Mouse (Mus musculus): ENCODE measurements around the gene Ugcg. TPM values are rescaled to one million over a fixed set of nuclear protein-coding genes. Genes with fewer than 3 reads are reported as not detected.
"Not testable (repeated sequence)": the region's sequence is repeated elsewhere in the genome, so short reads cannot be mapped to it uniquely, and the experiment has no call there.

Ugcg gene
- polyA plus RNA-seq, 1 experiment from 2014 or later, result 18.6 TPM

DNA sequence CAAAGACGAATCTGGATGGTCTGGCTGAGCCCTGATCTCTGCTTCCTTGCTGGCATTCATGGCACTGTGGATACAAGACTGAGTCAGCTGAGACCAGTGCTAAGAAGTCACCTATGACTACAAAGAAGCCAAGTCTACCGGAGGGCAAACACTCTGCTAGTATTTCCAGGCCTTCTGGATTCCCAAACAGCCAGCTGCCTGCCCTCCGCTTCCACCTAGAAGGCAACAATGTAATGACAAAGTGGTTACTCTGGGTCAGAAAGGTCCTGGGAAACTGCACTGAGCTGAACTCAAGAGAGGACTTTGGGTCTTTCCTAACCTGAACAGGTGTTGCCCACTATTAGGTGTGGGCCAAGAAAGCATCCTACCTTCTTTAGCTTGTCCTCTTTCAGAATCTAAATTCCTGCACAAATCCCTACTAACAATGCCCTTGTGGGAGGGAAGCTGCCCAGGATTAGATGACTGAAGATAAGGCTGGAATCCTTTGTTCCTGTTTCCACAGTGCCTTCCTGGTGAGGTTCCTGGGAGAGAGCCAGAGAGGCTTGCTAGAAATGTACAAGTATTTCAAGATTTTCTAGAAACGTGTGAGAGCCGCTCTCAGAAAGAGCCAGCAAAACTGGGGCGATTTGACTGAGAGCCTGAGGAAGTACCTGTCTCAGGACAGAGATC is 63.5 kb downstream of the Ugcg start:
- ATAC-seq (no peak), DNase-seq (ENCODE audit: low spot score) (no peak)
- Histone ChIP-seq H3K4me3 (ENCODE audit: low read depth, low read length) (no peak overlapping the region), H3K9ac (ENCODE audit: low read length) (no peak overlapping the region), H3K9me3 (replicated peaks; ENCODE audit: control insufficient read depth, low read length) (no peaks in the 10 kb centered on the region), H3K4me2 (ENCODE audit: low read length) (no peak overlapping the region), H3K4me1 (ENCODE audit: control insufficient read depth, insufficient read depth, low read length) (no peaks in the 10 kb centered on the region), H3K27me3 (replicated peaks; ENCODE audit: control insufficient read depth, insufficient read depth, low read length) (no peaks in the 10 kb centered on the region), H3K36me3 (ENCODE audit: control insufficient read depth, insufficient read depth, low read length) (no peaks in the 10 kb centered on the region), H3K27ac (ENCODE audit: low read depth, low read length) (no peak overlapping the region)
- 79% methylated on average over 6 of the region's 6 CpGs for WGBS

DNA sequence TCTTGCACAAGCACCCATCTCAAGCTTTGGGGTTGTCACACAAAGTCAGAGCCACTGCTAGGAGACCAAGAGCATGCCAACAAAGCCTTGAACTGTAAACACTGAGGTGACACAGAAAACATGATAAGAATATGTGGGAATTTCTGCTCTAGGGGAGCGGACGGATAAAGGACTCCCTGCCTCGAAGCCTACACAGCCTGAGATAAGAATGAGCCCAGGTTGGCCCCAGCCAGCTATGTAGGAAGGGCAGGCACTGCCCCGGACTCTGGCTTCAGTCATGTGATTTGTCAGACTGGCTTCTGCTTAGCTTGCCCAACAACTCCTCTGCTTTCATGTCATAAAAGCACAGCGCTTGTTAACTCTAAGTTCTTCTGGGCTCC is 64.0 kb downstream of the Ugcg start:
- no peak overlapping the region for H3K9ac ChIP-seq (ENCODE audit: low read length)
- H3K9me3 ChIP-seq (replicated peaks; ENCODE audit: control insufficient read depth, low read length), result no peaks in the 10 kb centered on the region
- no peak overlapping the region for H3K4me3 ChIP-seq (ENCODE audit: low read depth, low read length)
- H3K36me3 ChIP-seq (ENCODE audit: control insufficient read depth, insufficient read depth, low read length), result no peaks in the 10 kb centered on the region
- no peaks in the 10 kb centered on the region for H3K27me3 ChIP-seq (replicated peaks; ENCODE audit: control insufficient read depth, insufficient read depth, low read length)
- 89% methylated on average over 5 of the region's 5 CpGs for WGBS
- DNase-seq (ENCODE audit: low spot score) (no peak), ATAC-seq (no peak)
- H3K27ac ChIP-seq (ENCODE audit: low read depth, low read length), result no peak overlapping the region
- H3K4me2 ChIP-seq (ENCODE audit: low read length), result no peak overlapping the region
- H3K4me1 ChIP-seq (ENCODE audit: control insufficient read depth, insufficient read depth, low read length), result no peaks in the 10 kb centered on the region

DNA sequence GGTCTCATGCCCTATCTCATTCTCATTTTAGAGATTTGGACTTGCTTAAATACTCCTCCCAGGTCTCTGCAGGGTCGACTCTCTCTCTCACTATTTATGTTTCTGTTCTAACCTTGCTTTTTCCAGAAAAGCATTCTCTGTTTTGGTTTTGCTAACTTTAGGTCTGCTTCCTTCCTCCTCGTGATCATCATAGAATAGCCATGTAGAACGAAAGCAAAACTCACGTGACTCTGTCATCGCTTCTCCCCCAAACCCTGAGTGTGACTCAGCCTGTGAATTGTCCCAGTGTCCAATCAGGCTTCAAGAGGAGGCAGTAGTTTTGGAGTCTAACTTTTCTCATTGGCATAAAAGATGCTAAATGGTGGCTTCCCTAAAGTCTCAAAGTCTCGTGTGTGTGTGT is 65.3 kb downstream of the Ugcg start:
- Histone ChIP-seq H3K27ac (ENCODE audit: low read depth, low read length) (no peak overlapping the region), H3K4me1 (ENCODE audit: control insufficient read depth, insufficient read depth, low read length) (no peaks in the 10 kb centered on the region), H3K27me3 (replicated peaks; ENCODE audit: control insufficient read depth, insufficient read depth, low read length) (no peaks in the 10 kb centered on the region), H3K4me3 (ENCODE audit: low read depth, low read length) (no peak overlapping the region), H3K9ac (ENCODE audit: low read length) (no peak overlapping the region), H3K9me3 (replicated peaks; ENCODE audit: control insufficient read depth, low read length) (no peaks in the 10 kb centered on the region), H3K36me3 (ENCODE audit: control insufficient read depth, insufficient read depth, low read length) (no peaks in the 10 kb centered on the region), H3K4me2 (ENCODE audit: low read length) (no peak overlapping the region)
- 94% methylated on average over 6 of the region's 6 CpGs for WGBS
- DNase-seq (ENCODE audit: low spot score), result no peak
- no peak for ATAC-seq

DNA sequence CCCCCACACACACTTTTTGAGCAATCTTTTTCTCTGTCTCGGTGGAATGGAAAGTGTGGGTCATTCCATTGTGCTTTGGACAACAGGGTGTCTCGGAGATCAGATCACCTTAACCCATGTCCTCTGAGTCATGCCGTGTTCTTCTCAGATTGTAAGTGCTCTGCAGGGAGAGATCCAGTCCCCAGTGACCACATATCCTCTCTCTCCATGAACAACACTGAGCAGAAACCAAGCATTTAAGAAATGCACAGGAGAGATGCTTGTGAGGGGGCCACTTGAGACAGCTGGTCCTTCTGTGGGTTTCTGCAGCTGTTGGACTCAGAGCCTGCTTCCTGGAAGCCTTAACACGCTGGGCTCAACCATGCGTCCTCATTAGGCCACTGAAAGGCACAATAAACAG is 66.9 kb downstream of the Ugcg start:
- no peak overlapping the region for H3K4me2 ChIP-seq (ENCODE audit: low read length)
- WGBS, result 52% methylated on average over 5 of the region's 5 CpGs
- H3K4me1 ChIP-seq (ENCODE audit: control insufficient read depth, insufficient read depth, low read length), result no peaks in the 10 kb centered on the region
- no peaks in the 10 kb centered on the region for H3K27me3 ChIP-seq (replicated peaks; ENCODE audit: control insufficient read depth, insufficient read depth, low read length)
- DNase-seq (ENCODE audit: low spot score) (no peak), ATAC-seq (no peak)
- H3K9me3 ChIP-seq (replicated peaks; ENCODE audit: control insufficient read depth, low read length), result no peaks in the 10 kb centered on the region
- no peak overlapping the region for H3K27ac ChIP-seq (ENCODE audit: low read depth, low read length)
- H3K4me3 ChIP-seq (ENCODE audit: low read depth, low read length), result no peak overlapping the region
- H3K9ac ChIP-seq (ENCODE audit: low read length), result no peak overlapping the region
- no peaks in the 10 kb centered on the region for H3K36me3 ChIP-seq (ENCODE audit: control insufficient read depth, insufficient read depth, low read length)

DNA sequence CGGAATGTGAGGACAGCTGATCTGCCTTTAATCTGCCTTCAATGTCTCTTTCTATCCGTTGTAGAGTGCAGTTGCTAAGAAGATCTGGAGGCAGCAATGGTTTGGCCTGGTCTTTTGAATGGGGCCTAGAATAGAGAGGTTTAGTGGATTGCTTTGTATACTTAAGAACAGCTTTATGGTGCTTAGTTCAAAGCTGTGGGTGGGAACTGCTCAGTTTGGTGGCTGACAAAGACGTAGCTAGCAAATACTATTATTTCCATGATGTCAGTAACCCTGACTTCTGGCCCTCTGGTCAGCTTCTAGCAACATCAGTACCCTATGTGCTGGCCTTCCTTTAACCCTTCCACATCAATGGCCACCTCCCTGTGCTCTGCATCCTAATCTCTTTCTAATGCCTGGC is 68.8 kb downstream of the Ugcg start:
- Histone ChIP-seq H3K9ac (ENCODE audit: low read length) (no peak overlapping the region), H3K4me3 (ENCODE audit: low read depth, low read length) (no peak overlapping the region), H3K9me3 (replicated peaks; ENCODE audit: control insufficient read depth, low read length) (no peaks in the 10 kb centered on the region), H3K4me1 (ENCODE audit: control insufficient read depth, insufficient read depth, low read length) (no peaks in the 10 kb centered on the region), H3K4me2 (ENCODE audit: low read length) (no peak overlapping the region), H3K27me3 (replicated peaks; ENCODE audit: control insufficient read depth, insufficient read depth, low read length) (no peaks in the 10 kb centered on the region), H3K27ac (ENCODE audit: low read depth, low read length) (no peak overlapping the region), H3K36me3 (ENCODE audit: control insufficient read depth, insufficient read depth, low read length) (no peaks in the 10 kb centered on the region)
- 33% methylated on average over 3 of the region's 3 CpGs for WGBS
- DNase-seq (ENCODE audit: low spot score), result no peak
- no peak for ATAC-seq

DNA sequence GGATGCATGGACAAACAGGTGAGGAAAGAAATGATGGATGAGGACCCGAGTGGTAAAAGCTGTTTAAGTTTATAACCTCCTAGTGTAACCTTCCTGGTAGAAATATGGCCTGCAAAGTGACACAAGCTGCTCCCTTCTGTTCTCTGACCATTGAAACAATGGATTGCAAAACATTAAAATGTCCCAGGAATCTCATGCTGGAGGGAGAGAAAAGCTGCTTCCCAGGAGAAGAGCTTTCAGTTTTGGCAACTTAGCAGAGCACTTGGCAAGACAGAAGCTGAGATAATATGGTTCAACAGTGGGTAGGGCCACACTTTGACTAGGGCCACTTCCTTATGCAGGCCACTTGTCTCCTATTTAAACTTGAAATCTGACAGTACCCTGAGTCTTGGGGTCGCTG is 69.7 kb downstream of the Ugcg start:
- 78% methylated on average over 2 of the region's 2 CpGs for WGBS
- DNase-seq (ENCODE audit: low spot score) (no peak), ATAC-seq (no peak)
- H3K9ac ChIP-seq (ENCODE audit: low read length), result no peak overlapping the region
- no peaks in the 10 kb centered on the region for H3K27me3 ChIP-seq (replicated peaks; ENCODE audit: control insufficient read depth, insufficient read depth, low read length)
- no peak overlapping the region for H3K4me3 ChIP-seq (ENCODE audit: low read depth, low read length)
- H3K36me3 ChIP-seq (ENCODE audit: control insufficient read depth, insufficient read depth, low read length), result no peaks in the 10 kb centered on the region
- H3K4me1 ChIP-seq (ENCODE audit: control insufficient read depth, insufficient read depth, low read length), result no peaks in the 10 kb centered on the region
- H3K9me3 ChIP-seq (replicated peaks; ENCODE audit: control insufficient read depth, low read length), result no peaks in the 10 kb centered on the region
- no peak overlapping the region for H3K4me2 ChIP-seq (ENCODE audit: low read length)
- H3K27ac ChIP-seq (ENCODE audit: low read depth, low read length), result no peak overlapping the region

DNA sequence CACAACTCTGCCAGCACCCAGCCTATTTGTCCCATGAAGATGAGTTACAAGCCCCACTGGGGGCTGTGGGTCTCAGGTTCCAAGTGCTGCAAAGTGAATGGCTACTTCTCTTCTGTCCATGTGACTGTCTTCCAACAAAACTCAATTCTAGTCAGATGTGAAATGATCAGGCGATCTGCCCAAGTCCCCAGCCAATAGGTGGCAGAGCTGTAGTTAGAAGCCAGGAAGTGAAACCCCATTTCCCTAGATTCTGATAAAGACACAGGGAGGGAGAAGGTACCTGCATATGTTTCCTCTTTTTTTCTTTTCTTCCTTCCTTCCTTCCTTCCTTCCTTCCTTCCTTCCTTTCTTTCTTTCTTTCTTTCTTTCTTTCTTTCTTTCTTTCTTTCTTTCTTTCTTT is 70.7 kb downstream of the Ugcg start:
- H3K9me3 ChIP-seq (replicated peaks; ENCODE audit: control insufficient read depth, low read length), result no peaks in the 10 kb centered on the region
- H3K36me3 ChIP-seq (ENCODE audit: control insufficient read depth, insufficient read depth, low read length), result no peaks in the 10 kb centered on the region
- no peak overlapping the region for H3K4me3 ChIP-seq (ENCODE audit: low read depth, low read length)
- no peak overlapping the region for H3K4me2 ChIP-seq (ENCODE audit: low read length)
- ATAC-seq, result no peak
- WGBS, result 88% methylated on average over 1 of the region's 1 CpGs
- DNase-seq (ENCODE audit: low spot score), result no peak
- no peaks in the 10 kb centered on the region for H3K27me3 ChIP-seq (replicated peaks; ENCODE audit: control insufficient read depth, insufficient read depth, low read length)
- no peak overlapping the region for H3K27ac ChIP-seq (ENCODE audit: low read depth, low read length)
- no peak overlapping the region for H3K9ac ChIP-seq (ENCODE audit: low read length)
- H3K4me1 ChIP-seq (ENCODE audit: control insufficient read depth, insufficient read depth, low read length), result no peaks in the 10 kb centered on the region

DNA sequence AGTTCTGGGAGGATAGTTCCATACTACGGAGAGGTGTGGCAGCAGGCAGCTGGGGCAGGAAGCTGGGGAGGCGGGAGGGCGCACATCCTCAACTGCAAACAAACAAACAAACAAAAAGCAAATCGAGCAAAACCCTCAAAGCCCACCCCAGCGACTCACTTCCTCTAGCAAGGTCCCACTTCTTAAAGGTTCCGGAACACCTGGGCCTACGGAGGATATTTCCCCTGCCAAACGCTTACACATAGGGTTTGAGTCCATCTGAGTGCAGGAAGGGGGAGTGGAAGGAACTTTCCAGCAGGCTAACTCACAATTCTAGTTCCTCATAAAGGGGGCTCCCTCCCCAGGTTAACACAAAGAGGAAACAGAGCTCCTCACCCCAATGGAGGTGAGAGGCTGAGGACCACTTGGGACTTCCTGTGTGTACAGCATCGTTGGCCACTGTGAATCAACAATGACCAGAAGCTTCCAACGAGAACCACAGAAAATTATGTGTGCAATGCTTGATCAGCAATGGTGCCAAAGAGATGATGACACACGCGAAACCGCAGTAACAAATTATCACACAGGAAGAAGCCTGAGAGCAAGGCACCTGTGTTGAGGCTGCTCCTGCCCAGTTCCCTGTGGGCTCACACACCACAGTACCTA is 71.9 kb downstream of the Ugcg start:
- Histone ChIP-seq H3K9me3 (replicated peaks; ENCODE audit: control insufficient read depth, low read length) (no peaks in the 10 kb centered on the region), H3K27me3 (replicated peaks; ENCODE audit: control insufficient read depth, insufficient read depth, low read length) (no peaks in the 10 kb centered on the region), H3K4me3 (ENCODE audit: low read depth, low read length) (no peak overlapping the region), H3K9ac (ENCODE audit: low read length) (no peak overlapping the region), H3K4me1 (ENCODE audit: control insufficient read depth, insufficient read depth, low read length) (no peaks in the 10 kb centered on the region), H3K4me2 (ENCODE audit: low read length) (no peak overlapping the region), H3K36me3 (ENCODE audit: control insufficient read depth, insufficient read depth, low read length) (no peaks in the 10 kb centered on the region), H3K27ac (ENCODE audit: low read depth, low read length) (no peak overlapping the region)
- ATAC-seq (no peak), DNase-seq (ENCODE audit: low spot score) (no peak)
- 91% methylated on average over 13 of the region's 13 CpGs for WGBS

DNA sequence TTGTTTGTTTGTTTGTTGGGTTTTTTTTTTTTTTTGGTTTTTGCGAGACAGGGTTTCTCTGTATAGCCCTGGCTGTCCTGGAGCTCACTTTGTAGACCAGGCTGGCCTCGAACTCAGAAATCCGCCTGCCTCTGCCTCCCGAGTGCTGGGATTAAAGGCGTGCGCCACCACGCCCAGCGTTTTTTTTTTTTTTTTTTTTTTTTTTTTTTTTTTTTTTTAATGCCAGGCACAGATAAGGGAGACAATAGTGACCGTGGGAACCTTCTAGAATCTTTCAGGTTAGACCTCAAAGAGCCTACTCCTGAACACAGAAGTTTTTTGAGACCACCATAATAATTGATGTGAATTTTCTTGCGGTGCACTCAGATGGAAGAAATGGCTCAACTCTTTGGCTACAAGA is 72.5 kb downstream of the Ugcg start:
- not testable (repeated sequence) for H3K4me2 ChIP-seq (ENCODE audit: low read length); H3K9ac ChIP-seq (ENCODE audit: low read length); H3K36me3 ChIP-seq (ENCODE audit: control insufficient read depth, insufficient read depth, low read length); DNase-seq (ENCODE audit: low spot score); ATAC-seq; H3K27me3 ChIP-seq (replicated peaks; ENCODE audit: control insufficient read depth, insufficient read depth, low read length); H3K27ac ChIP-seq (ENCODE audit: low read depth, low read length); H3K9me3 ChIP-seq (replicated peaks; ENCODE audit: control insufficient read depth, low read length); H3K4me3 ChIP-seq (ENCODE audit: low read depth, low read length); H3K4me1 ChIP-seq (ENCODE audit: control insufficient read depth, insufficient read depth, low read length)
- WGBS, result 96% methylated on average over 3 of the region's 10 CpGs

Data from forebrain, embryonic 14.5 days (tissue).